Mouse (Mus musculus) heart, embryonic 13.5 days (tissue): ENCODE data around the gene E330021D16Rik. TPM values are rescaled to one million over a fixed set of nuclear protein-coding genes. Genes with fewer than 3 reads are reported as not detected.
"Not testable (repeated sequence)": the region's sequence is repeated elsewhere in the genome, so short reads cannot be mapped to it uniquely, and the experiment has no call there.

Experiments
- ATAC-seq: fragments of 200-750 bp; cut with Nextera tagmentation; 2 replicates; pipeline ENCODE4 v1.8.0; 2017; ENCODE audit warnings: moderate TSS enrichment; ENCODE audit not compliant: insufficient number of reproducible peaks, low FRiP score, low TSS enrichment; ENCODE audit errors: extremely low read depth
- H3K27ac ChIP-seq: fragments of 300-500 bp; sonication (generic); replicated peaks from 2 replicates; pipeline ENCODE4 v1.5.1; 2015; ENCODE audit warnings: moderate library complexity, mild to moderate bottlenecking, inconsistent platforms
- H3K27me3 ChIP-seq: fragments of 300-500 bp; sonication (generic); replicated peaks from 2 replicates; pipeline ENCODE4 v1.6.1; 2015; ENCODE audit warnings: mild to moderate bottlenecking, inconsistent platforms
- H3K36me3 ChIP-seq: fragments of 300-500 bp; sonication (generic); 2 replicates; pipeline ENCODE4 v1.6.1; 2015; ENCODE audit warnings: mild to moderate bottlenecking, inconsistent platforms
- H3K4me1 ChIP-seq: fragments of 300-500 bp; sonication (generic); 2 replicates; pipeline ENCODE4 v1.6.1; 2015; ENCODE audit warnings: inconsistent platforms
- H3K4me2 ChIP-seq: fragments of 300-500 bp; sonication (generic); 2 replicates; pipeline ENCODE4 v1.6.1; 2015; ENCODE audit warnings: inconsistent platforms, mild to moderate bottlenecking, moderate library complexity
- H3K4me3 ChIP-seq: fragments of 300-500 bp; sonication (generic); 2 replicates; pipeline ENCODE4 v1.5.1; 2015; ENCODE audit warnings: moderate library complexity, mild to moderate bottlenecking, inconsistent platforms
- H3K9ac ChIP-seq: fragments of 300-500 bp; sonication (generic); 2 replicates; pipeline ENCODE4 v1.6.1; 2015; ENCODE audit warnings: inconsistent platforms, mild to moderate bottlenecking, moderate library complexity
- H3K9me3 ChIP-seq: fragments of 300-500 bp; sonication (generic); 2 replicates; pipeline ENCODE4 v1.6.1; 2016; ENCODE audit warnings: inconsistent platforms
- WGBS: fragments of 180-500 bp; shearing (Covaris S2); methylation state at CpG from one replicate; pipeline ENCODE4 v1.1.7; 2015; ENCODE audit warnings: mixed read lengths; 5-methylcytosine and 5-hydroxymethylcytosine counted together
- polyA plus RNA-seq: library from polyadenylated mRNA; unstranded; fragments of >200 nt; fragmentation: Nextera tagmentation; extraction: Ambion mirVana; gene quantifications from 2 replicates; pipeline ENCODE4 v1.2.1, GENCODE M21; 2015

The E330021D16Rik gene
- polyA plus RNA-seq, 1 experiment from 2014 or later: not detected

DNA sequence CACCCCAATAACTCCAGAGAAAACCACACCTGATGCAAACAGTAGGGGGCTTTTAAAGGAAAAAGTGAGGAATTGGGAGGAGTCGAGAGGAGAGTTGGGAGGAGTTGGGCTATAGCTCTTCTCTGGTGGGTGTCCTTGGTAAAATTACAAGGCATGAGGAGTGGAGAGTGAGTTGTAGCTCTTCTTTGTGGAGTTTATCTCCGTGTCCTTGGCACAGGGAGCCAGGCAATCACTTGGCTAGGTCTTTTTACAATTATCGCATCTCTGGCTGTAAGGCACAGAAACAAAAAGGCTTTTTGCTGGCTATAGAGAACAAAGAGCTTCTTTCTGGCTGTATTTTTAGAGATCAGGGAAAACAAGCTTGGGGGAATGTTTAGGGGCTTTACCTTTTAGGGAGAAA is 20.8 kb upstream of the E330021D16Rik start:
- ATAC-seq, H3K9me3 ChIP-seq, H3K9ac ChIP-seq, H3K4me3 ChIP-seq, H3K27me3 ChIP-seq, H3K27ac ChIP-seq, H3K36me3 ChIP-seq, H3K4me1 ChIP-seq, H3K4me2 ChIP-seq: not testable (repeated sequence)
- WGBS: 74% methylated on average over 3 of the region's 3 CpGs

DNA sequence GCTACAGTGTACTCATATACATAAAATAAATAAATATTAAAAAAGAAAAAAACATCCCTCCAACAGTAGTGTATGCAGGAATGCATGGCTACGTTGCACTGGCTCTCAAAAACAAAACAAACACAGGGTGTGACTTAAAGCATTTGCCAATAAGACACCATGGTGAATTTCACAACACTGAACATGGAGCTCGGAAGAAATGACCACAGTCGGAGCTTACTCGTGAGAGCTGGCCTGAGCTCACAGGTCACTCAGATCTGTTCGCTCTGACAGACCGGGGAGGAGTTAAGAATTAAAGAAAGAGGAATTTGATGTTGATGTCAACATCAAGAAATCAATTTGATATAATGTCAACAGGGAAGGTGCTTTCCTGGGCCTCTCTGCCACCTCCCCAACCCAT is 18.2 kb upstream of the E330021D16Rik start:
- peaks cover 12% of the 10 kb centered on the region for H3K4me1 ChIP-seq
- no peak overlapping the region for H3K4me2 ChIP-seq
- no peaks in the 10 kb centered on the region for H3K27me3 ChIP-seq
- no peak overlapping the region for H3K27ac ChIP-seq
- no peak overlapping the region for H3K9ac ChIP-seq
- H3K36me3 ChIP-seq: no peaks in the 10 kb centered on the region
- WGBS: 82% methylated on average over 6 of the region's 6 CpGs
- no peaks in the 10 kb centered on the region for H3K9me3 ChIP-seq
- H3K4me3 ChIP-seq: no peak overlapping the region
- no peak for ATAC-seq

DNA sequence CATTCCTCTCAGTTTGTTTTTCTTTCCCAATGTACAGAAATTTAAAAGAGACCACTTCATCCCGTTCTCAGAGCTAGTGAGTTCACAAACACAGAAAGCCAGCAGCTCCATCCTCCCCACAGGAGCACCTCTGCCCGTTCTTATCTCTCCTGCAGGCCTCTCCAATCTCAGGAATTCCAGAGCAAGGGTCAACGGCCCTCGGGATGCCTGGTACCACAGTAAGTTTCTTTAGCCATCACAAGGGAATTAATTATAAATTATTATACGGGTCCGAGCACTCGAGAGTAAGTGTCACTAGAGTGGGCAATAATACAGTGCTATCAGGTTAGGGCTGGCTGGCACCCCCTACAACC is 16.5 kb upstream of the E330021D16Rik start:
- Histone ChIP-seq H3K36me3 (no peaks in the 10 kb centered on the region), H3K27me3 (no peaks in the 10 kb centered on the region), H3K27ac (no peak overlapping the region; the same call in 1 of the 2 replicates), H3K4me1 (peaks cover 12% of the 10 kb centered on the region), H3K9ac (0 out of 2 replicates have a peak overlapping the region, but pooled peaks have one; percentile 7), H3K4me3 (no peak overlapping the region), H3K4me2 (peak overlapping the region; percentile 12; the same call in 1 of the 2 replicates), H3K9me3 (no peaks in the 10 kb centered on the region)
- ATAC-seq: no peak
- WGBS: 9% methylated on average over 7 of the region's 7 CpGs

DNA sequence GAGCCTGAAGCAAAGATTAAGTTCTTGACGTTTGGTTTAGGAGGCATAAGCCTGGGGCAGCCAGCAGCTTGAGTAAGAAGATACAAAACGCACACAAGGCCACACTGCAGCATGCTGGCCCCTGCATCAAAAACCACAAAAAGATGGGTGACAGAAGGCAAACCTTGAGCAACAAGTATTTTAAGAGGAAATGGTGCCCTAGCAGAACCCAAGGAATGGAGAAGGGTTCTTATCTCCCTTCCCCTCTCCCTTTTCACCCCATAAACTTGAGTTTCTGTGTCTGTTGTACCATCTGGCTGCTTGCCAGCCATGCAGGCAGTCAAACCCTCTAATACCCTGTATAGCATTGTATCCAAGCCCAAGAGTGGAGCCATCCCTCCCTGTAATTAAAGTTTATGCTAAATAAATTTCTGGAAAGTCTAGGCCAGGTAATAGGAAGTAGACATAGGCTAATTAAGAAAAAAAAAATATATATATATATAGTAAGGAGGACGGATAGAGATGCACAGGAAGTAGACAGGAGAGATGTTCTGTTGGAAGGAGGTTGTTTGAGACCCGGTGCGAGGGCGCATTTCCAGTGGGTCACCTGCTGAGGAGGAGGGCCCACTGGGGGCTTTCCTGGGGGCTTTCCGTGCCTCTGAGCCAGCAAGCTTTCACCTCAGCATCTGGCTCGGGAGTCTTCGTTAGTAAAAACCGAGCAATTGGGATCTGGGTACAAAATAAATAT is 16.0 kb upstream of the E330021D16Rik start:
- no peak for ATAC-seq
- Histone ChIP-seq H3K4me1 (peaks cover 12% of the 10 kb centered on the region), H3K9me3 (no peaks in the 10 kb centered on the region), H3K36me3 (no peaks in the 10 kb centered on the region), H3K27ac (peak overlapping the region; percentile 10; the same call in 1 of the 2 replicates), H3K4me2 (peak overlapping the region; percentile 12; the same call in 1 of the 2 replicates), H3K4me3 (no peak overlapping the region), H3K27me3 (no peaks in the 10 kb centered on the region), H3K9ac (no peak overlapping the region)
- 35% methylated on average over 10 of the region's 10 CpGs for WGBS

DNA sequence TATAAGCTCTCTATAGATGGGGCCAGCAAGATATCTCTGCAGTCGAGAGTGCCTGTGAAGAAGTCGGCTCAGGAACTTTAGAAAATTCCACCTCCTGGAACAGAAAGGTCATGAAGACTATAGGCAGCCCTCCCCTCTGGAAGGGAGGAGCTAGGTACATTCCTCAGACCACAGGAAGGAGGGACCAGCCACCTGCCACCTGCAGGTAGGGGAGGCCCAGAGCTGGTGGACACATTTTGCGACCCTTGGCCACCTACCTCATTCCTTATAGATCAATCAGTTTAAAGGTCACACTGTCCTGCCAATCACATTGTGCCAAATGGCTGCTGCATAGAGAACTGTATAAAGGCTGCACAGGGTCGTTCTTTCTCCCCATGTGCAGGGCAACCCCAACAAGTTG is 14.1 kb upstream of the E330021D16Rik start:
- no peak overlapping the region for H3K9ac ChIP-seq
- WGBS: 40% methylated on average over 4 of the region's 4 CpGs
- H3K27me3 ChIP-seq: no peaks in the 10 kb centered on the region
- H3K4me3 ChIP-seq: no peak overlapping the region
- H3K9me3 ChIP-seq: no peaks in the 10 kb centered on the region
- no peak for ATAC-seq
- no peak overlapping the region for H3K27ac ChIP-seq
- no peak overlapping the region for H3K4me2 ChIP-seq
- peaks cover 12% of the 10 kb centered on the region for H3K4me1 ChIP-seq
- H3K36me3 ChIP-seq: no peaks in the 10 kb centered on the region

DNA sequence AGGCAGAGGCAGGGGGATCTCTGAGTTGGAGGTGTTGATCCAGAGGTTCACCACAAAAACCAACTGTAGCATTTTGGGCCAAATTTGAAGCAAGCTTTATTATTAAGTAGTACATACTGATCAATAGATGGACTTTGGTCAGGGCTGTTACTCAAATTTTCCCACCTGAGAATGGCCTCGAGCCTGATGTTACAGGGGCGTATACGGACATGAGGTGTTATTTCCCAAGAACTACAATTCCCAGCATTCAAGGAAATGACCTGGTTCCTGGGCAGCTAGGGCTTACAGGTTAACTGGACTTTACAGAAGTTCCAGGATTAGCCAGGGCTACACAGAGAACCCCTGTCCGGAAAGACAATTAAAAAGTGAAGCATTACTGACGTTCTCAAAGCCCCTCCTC is 13.0 kb upstream of the E330021D16Rik start:
- H3K27me3 ChIP-seq: no peaks in the 10 kb centered on the region
- no peak overlapping the region for H3K9ac ChIP-seq
- no peak overlapping the region for H3K27ac ChIP-seq
- H3K4me3 ChIP-seq: no peak overlapping the region
- H3K36me3 ChIP-seq: no peaks in the 10 kb centered on the region
- no peaks in the 10 kb centered on the region for H3K9me3 ChIP-seq
- H3K4me1 ChIP-seq: peaks cover 12% of the 10 kb centered on the region
- H3K4me2 ChIP-seq: no peak overlapping the region
- WGBS: 88% methylated on average over 5 of the region's 5 CpGs
- ATAC-seq: no peak

DNA sequence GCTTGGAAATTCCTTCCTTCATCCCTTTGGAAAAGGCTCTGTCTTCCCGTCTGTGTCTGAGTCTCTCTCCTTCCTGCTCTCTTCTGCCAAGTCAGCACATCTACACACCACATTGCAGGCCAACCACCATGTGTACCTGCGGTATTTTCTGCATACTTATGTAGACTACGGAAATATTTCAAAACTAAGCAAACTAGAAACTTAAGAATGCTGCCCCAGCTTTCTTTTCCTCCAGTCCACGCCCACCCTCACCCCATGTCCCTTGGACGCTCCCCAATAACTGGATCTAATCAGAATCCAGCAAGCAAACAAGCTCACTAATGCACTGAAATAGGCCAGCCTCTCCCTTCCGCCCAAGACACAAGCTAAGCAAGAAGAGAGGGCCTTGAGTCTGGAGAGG is 11.9 kb upstream of the E330021D16Rik start:
- Histone ChIP-seq H3K36me3 (no peaks in the 10 kb centered on the region), H3K9me3 (no peaks in the 10 kb centered on the region)
- no peak for ATAC-seq

DNA sequence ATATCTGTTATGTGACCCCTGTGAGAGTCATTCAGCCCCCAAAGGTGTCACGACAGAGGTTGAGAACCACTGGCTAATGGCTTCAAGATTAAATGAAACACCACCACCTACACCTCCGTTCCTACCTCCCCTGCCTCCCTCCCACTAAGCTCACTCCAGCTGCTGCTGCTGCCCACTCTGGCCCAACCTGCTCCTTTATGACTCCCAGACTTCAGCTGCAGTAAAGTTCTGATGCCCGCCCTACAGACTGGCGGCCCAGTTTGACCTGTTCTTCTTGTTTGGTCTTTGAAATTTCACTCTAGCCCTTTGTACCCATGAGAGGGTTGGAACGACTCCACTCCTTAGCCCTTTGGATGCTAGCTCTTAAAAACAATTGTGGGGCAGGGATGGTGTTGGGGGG is 10.6 kb upstream of the E330021D16Rik start:
- H3K9ac ChIP-seq: no peak overlapping the region
- H3K36me3 ChIP-seq: no peaks in the 10 kb centered on the region
- H3K4me1 ChIP-seq: peaks cover under 1% of the 10 kb centered on the region
- no peak for ATAC-seq
- no peaks in the 10 kb centered on the region for H3K27me3 ChIP-seq
- H3K9me3 ChIP-seq: no peaks in the 10 kb centered on the region
- 86% methylated on average over 5 of the region's 5 CpGs for WGBS
- no peak overlapping the region for H3K4me2 ChIP-seq
- no peak overlapping the region for H3K4me3 ChIP-seq
- H3K27ac ChIP-seq: no peak overlapping the region

More for the DNA sequence above, 11.9 kb upstream of the E330021D16Rik start:
- H3K4me1 ChIP-seq: peaks cover 12% of the 10 kb centered on the region
- H3K27me3 ChIP-seq: no peaks in the 10 kb centered on the region
- H3K4me3 ChIP-seq: no peak overlapping the region
- H3K9ac ChIP-seq: no peak overlapping the region
- no peak overlapping the region for H3K27ac ChIP-seq
- H3K4me2 ChIP-seq: no peak overlapping the region
- 82% methylated on average over 6 of the region's 6 CpGs for WGBS

DNA sequence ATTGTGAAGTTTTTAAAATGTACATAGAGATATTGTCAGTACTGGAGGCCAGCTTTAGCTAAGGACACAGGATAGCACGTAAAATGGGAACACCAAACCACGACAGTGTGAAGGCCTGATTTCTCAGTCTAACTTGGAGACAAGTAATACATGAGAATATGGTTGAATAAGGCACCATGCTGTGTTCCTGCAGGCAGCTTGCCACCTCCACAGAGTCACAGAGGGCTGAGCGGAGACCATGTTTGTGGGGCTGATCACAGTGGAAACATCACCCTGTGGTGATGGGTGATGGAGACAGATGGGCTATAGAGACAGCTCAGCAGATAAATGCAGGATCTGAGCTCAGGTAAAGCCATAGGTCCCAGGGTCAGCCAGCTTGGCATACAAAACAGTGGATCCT is 8.8 kb upstream of the E330021D16Rik start:
- Histone ChIP-seq H3K36me3 (no peaks in the 10 kb centered on the region), H3K9me3 (no peaks in the 10 kb centered on the region), H3K4me3 (no peak overlapping the region), H3K9ac (no peak overlapping the region), H3K4me1 (peaks cover 4% of the 10 kb centered on the region), H3K27me3 (no peaks in the 10 kb centered on the region), H3K27ac (no peak overlapping the region), H3K4me2 (no peak overlapping the region)
- 80% methylated on average over 3 of the region's 3 CpGs for WGBS
- no peak for ATAC-seq

DNA sequence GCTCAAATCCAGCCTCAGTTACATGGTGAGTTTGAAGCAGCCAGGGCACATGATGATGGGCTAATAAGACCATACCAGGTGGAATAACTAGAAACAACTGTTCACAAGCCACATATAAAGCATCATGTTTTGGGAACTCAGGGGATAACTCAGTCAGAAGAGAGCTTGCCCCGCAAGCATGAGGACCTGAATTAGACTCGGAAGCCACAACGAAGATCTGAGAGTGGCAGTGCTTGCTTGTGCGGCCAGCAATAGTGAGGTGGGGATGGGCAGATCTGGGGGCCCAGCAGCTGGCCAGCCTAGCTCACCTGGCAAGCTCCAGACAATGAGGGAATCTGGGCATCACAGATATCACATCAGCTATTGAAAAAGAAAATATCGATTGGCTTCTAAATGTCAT is 7.8 kb upstream of the E330021D16Rik start:
- Histone ChIP-seq H3K9ac (no peak overlapping the region), H3K4me3 (no peak overlapping the region), H3K4me1 (peaks cover 13% of the 10 kb centered on the region), H3K36me3 (no peaks in the 10 kb centered on the region), H3K4me2 (no peak overlapping the region), H3K27ac (no peak overlapping the region), H3K27me3 (no peaks in the 10 kb centered on the region), H3K9me3 (no peaks in the 10 kb centered on the region)
- ATAC-seq: no peak
- WGBS: 87% methylated on average over 5 of the region's 5 CpGs

DNA sequence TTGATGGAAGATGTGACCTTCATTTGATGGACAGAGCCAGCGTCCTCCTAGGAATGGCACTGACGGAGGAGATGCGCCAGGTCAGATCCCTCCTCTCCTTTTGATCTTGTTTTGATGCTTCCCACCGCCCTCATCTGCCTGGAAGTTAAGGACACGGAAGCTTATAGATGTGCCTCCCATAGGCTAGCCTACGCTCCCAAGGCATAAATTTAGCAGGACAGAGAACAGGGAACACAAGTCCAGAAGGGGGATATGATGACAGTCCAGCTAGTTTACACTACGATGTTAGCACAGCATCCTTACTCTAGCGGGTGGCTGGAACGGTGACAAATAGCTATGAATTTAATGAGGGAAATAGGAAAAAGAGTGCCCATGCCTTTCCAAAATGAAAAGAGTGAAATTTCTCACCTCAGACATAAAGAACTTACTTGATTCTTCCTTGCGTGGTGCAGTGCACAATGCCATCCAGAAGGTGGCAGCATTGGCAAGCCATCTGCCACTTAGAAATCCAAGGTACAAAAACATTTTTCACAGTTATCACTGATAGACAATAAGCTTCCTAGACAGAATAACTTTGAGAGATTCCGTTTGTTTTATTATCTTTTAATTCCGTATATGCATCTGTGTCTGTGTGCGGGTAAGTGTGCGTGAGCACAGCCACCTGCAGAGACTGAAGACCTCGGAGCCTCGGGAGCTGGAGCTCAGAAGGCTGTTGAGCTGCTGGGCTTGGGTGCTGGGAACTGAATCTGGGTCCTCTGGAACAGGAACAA is 6.9 kb upstream of the E330021D16Rik start:
- H3K27ac ChIP-seq: no peak overlapping the region
- H3K9ac ChIP-seq: no peak overlapping the region
- no peaks in the 10 kb centered on the region for H3K27me3 ChIP-seq
- no peak overlapping the region for H3K4me2 ChIP-seq
- WGBS: 56% methylated on average over 16 of the region's 16 CpGs
- peaks cover 18% of the 10 kb centered on the region for H3K4me1 ChIP-seq
- no peak overlapping the region for H3K4me3 ChIP-seq
- H3K36me3 ChIP-seq: no peaks in the 10 kb centered on the region
- no peak for ATAC-seq
- no peaks in the 10 kb centered on the region for H3K9me3 ChIP-seq

DNA sequence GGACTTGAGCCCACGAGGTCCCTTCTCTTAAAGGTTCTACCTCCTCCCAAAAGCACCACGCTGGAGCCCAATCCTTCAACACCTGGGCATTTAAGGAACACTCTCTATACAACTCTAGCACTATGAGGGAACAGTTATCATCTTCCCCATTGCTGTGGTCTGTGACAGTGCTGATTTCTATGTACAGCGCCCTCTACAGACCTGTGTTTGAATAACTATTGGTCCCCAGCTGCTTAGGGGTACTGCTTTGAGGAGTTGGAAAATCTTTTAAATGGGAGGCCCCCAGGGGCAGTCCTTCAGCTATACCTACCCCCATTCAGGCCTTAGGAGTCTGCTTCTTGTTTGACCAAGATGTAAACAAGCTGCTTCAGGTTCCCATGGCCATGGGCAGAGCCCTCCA is 5.7 kb upstream of the E330021D16Rik start:
- H3K36me3 ChIP-seq: no peaks in the 10 kb centered on the region
- WGBS: 57% methylated on average over 3 of the region's 3 CpGs
- no peak overlapping the region for H3K27ac ChIP-seq
- ATAC-seq: no peak
- no peaks in the 10 kb centered on the region for H3K27me3 ChIP-seq
- H3K9me3 ChIP-seq: no peaks in the 10 kb centered on the region
- no peak overlapping the region for H3K4me2 ChIP-seq
- H3K4me1 ChIP-seq: peaks cover 18% of the 10 kb centered on the region
- no peak overlapping the region for H3K4me3 ChIP-seq
- H3K9ac ChIP-seq: no peak overlapping the region
